Mouse (Mus musculus) heart, embryonic 11.5 days (tissue): ENCODE results near the gene Rcan1. TPM values are rescaled to one million over a fixed set of nuclear protein-coding genes. Genes with fewer than 3 reads are reported as not detected.

Experiments used
- ATAC-seq: fragments of 200-750 bp; cut with Nextera tagmentation; replicated peaks from 2 replicates; pipeline ENCODE4 v1.8.0; 2017; ENCODE audit warnings: moderate library complexity; ENCODE audit not compliant: insufficient number of reproducible peaks, low FRiP score, low TSS enrichment
- H3K27ac ChIP-seq: fragments of 300-500 bp; sonication (generic); 2 replicates; pipeline ENCODE4 v1.5.1; 2014; ENCODE audit warnings: mild to moderate bottlenecking, low read depth, low read length
- H3K27me3 ChIP-seq: fragments of 300-500 bp; sonication (generic); 2 replicates; pipeline ENCODE4 v1.6.1; 2014; ENCODE audit warnings: mild to moderate bottlenecking, low read length, mixed read lengths; ENCODE audit not compliant: control insufficient read depth, insufficient read depth
- H3K36me3 ChIP-seq: fragments of 300-500 bp; sonication (generic); 2 replicates; pipeline ENCODE4 v1.6.1; 2014; ENCODE audit warnings: mild to moderate bottlenecking, low read length, moderate library complexity, mixed read lengths; ENCODE audit not compliant: control insufficient read depth, insufficient read depth
- H3K4me1 ChIP-seq: fragments of 300-500 bp; sonication (generic); 2 replicates; pipeline ENCODE4 v1.6.1; 2014; ENCODE audit warnings: low read length; ENCODE audit not compliant: control insufficient read depth, insufficient read depth
- H3K4me2 ChIP-seq: fragments of 300-500 bp; sonication (generic); 2 replicates; pipeline ENCODE4 v1.6.1; 2014; ENCODE audit warnings: mild to moderate bottlenecking, moderate library complexity
- H3K4me3 ChIP-seq: fragments of 300-500 bp; sonication (generic); 2 replicates; pipeline ENCODE4 v1.5.1; 2014; ENCODE audit warnings: low read depth, low read length
- H3K9ac ChIP-seq: fragments of 300-500 bp; sonication (generic); 2 replicates; pipeline ENCODE4 v1.6.1; 2014; ENCODE audit warnings: mild to moderate bottlenecking, low read depth, low read length, moderate library complexity
- H3K9me3 ChIP-seq: fragments of 300-500 bp; sonication (generic); replicated peaks from 2 replicates; pipeline ENCODE4 v1.6.1; 2016; ENCODE audit warnings: low read length; ENCODE audit not compliant: control insufficient read depth
- WGBS: fragments of 180-500 bp; shearing (Covaris S2); extraction: QIAGEN DNeasy Blood & Tissue Kit; methylation state at CpG from one replicate; pipeline ENCODE4 v1.1.7; 2014; ENCODE audit not compliant: insufficient replicate concordance; 5-methylcytosine and 5-hydroxymethylcytosine counted together
- polyA plus RNA-seq: library from polyadenylated mRNA; unstranded; fragments of >200 nt; fragmentation: Nextera tagmentation; extraction: Ambion mirVana; gene quantifications from 2 replicates; pipeline ENCODE4 v1.2.1, GENCODE M21; 2014

Rcan1 gene
- polyA plus RNA-seq, 1 experiment from 2014 or later, result 103 TPM

GRCm38 (mm10) chr16:92485436-92485835 lies 14.8 kb upstream of the Rcan1 start, which contains the start of gene Clic6:
TSS of gene Clic6 (plus strand) at chr16:92485736.
- WGBS, result 86% methylated on average over 5 of the region's 5 CpGs
- no peak within 1 kb of the TSS for H3K27ac ChIP-seq

DNA sequence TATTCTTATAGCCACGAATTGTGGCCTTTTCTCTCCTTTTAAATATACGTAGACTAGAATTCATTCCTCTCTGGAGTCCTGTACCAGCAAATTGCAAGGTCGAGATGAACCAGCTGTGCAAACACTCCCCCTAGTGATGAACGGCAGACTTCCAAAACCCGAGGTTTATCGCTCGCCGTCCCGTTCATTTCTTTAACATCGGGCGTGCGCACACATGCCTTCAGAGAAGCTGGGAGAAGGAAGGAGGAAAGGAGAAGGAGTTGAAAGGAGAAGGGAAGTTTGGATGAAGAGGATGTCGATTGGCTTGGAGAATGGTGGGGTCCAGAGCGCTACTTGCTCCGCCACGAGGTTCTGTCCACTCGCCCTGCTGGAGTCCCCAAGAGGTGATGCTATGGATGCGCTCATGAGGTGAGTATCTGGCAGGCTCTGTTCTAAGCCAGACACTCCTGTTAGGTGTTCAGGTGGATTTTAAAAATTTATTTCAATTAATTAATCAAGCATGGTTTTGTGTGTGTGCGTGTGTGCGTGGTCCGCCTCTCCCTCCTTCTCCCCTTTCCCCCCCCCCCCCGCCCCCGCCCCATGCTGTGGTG lies 8.0 kb upstream of the Rcan1 start:
- Histone ChIP-seq H3K27ac (no peak overlapping the region), H3K4me1 (no peaks in the 10 kb centered on the region; the same call in 1 of the 2 replicates), H3K4me3 (peak overlapping the region; percentile 13; the same call in 1 of the 2 replicates), H3K27me3 (peaks cover 16% of the 10 kb centered on the region), H3K36me3 (no peaks in the 10 kb centered on the region), H3K9ac (0 out of 2 replicates have a peak overlapping the region, but pooled peaks have one; percentile 35), H3K4me2 (peak overlapping the region; percentile 62), H3K9me3 (no peaks in the 10 kb centered on the region)
- WGBS, result 12% methylated on average over 21 of the region's 23 CpGs
- ATAC-seq, result 0 out of 2 replicates have a peak, but pooled peaks have one; percentile 17

More at GRCm38 (mm10) chr16:92485436-92485835, 14.8 kb upstream of the Rcan1 start, which contains the start of gene Clic6:
- no peak within 1 kb of the TSS for H3K4me3 ChIP-seq
- peaks cover 3% of the 10 kb centered on the region; the same call in 1 of the 2 replicates for H3K4me1 ChIP-seq
- peaks cover 2% of the 10 kb centered on the region; the same call in 1 of the 2 replicates for H3K27me3 ChIP-seq
- H3K36me3 ChIP-seq, result no peaks in the 10 kb centered on the region
- no peak within 1 kb of the TSS for H3K9ac ChIP-seq
- no peak within 1 kb of the TSS for H3K4me2 ChIP-seq
- ATAC-seq, result no peak
- H3K9me3 ChIP-seq, result no peaks in the 10 kb centered on the region

DNA sequence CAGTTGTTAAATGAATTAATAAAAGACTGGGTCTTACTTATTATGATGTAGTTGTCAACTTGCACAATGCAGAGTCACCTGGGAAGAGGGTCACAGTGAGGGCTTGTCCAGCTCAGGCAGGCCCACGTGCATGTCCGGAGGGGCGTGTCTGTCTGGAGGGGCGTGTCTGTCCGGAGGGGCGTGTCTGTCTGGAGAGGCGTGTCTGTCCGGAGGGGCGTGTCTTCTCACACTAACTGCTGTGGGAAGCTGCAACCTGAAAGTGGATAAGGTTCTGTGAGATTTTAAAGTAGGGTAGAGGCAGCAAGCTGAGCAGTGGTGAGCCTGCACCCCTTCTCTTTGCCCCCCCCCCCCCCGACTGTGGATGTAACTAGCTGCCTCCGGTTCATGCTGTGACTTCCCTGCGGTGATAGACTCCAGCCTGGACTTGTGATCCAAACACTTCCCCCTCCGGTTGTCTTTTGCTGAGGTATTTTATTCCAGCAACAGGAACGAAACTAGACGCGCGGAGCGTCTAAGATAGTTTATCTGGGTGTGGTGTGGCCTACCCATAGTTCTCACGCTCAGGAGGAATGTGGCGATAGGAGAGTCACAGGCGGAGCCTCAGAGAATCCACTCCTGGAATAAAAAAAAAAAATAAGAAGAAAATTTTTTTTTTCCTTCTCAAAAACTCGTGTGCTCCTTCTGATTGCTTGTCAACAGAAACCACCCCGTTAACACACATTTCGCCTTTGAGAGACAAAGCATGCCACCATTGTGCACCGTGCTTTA lies 4.6 kb upstream of the Rcan1 start:
- Histone ChIP-seq H3K36me3 (no peaks in the 10 kb centered on the region), H3K27ac (peak overlapping the region; percentile 59), H3K9ac (no peak overlapping the region), H3K4me3 (peak overlapping the region; percentile 12; the same call in 1 of the 2 replicates), H3K4me2 (peak overlapping the region; percentile 52), H3K9me3 (no peaks in the 10 kb centered on the region), H3K27me3 (peaks cover 14% of the 10 kb centered on the region), H3K4me1 (no peaks in the 10 kb centered on the region; the same call in 1 of the 2 replicates)
- peak; percentile 84 for ATAC-seq
- WGBS, result 41% methylated on average over 25 of the region's 25 CpGs

GRCm38 (mm10) chr16:92472898-92473297 lies 2.2 kb upstream of the Rcan1 start:
- no peak overlapping the region for H3K4me2 ChIP-seq
- no peaks in the 10 kb centered on the region for H3K9me3 ChIP-seq
- H3K4me1 ChIP-seq, result no peaks in the 10 kb centered on the region; the same call in 1 of the 2 replicates
- no peaks in the 10 kb centered on the region for H3K27me3 ChIP-seq
- H3K36me3 ChIP-seq, result no peaks in the 10 kb centered on the region
- no peak overlapping the region for H3K27ac ChIP-seq
- no peak overlapping the region for H3K9ac ChIP-seq
- WGBS, result 49% methylated on average over 3 of the region's 3 CpGs
- no peak overlapping the region for H3K4me3 ChIP-seq
- ATAC-seq, result no peak

- no peaks in the 10 kb centered on the region for H3K9me3 ChIP-seq
- no peak overlapping the region for H3K27ac ChIP-seq
- H3K4me3 ChIP-seq, result no peak overlapping the region
- H3K4me2 ChIP-seq, result no peak overlapping the region
- peaks cover 17% of the 10 kb centered on the region for H3K4me1 ChIP-seq
- 72% methylated on average over 14 of the region's 14 CpGs for WGBS
- no peak overlapping the region for H3K9ac ChIP-seq
- no peaks in the 10 kb centered on the region for H3K27me3 ChIP-seq
- H3K36me3 ChIP-seq, result no peaks in the 10 kb centered on the region
- no peak for ATAC-seq
Observed at GRCm38 (mm10) chr16:92468459-92468858, 2.2 kb downstream of the Rcan1 start.

- Histone ChIP-seq H3K27ac (no peak overlapping the region), H3K4me3 (no peak overlapping the region), H3K27me3 (no peaks in the 10 kb centered on the region), H3K9ac (no peak overlapping the region), H3K4me2 (no peak overlapping the region), H3K36me3 (no peaks in the 10 kb centered on the region), H3K9me3 (no peaks in the 10 kb centered on the region), H3K4me1 (peaks cover 17% of the 10 kb centered on the region)
- WGBS, result 61% methylated on average over 5 of the region's 5 CpGs
- ATAC-seq, result no peak
Observed at GRCm38 (mm10) chr16:92467041-92467440, 3.6 kb downstream of the Rcan1 start.

DNA sequence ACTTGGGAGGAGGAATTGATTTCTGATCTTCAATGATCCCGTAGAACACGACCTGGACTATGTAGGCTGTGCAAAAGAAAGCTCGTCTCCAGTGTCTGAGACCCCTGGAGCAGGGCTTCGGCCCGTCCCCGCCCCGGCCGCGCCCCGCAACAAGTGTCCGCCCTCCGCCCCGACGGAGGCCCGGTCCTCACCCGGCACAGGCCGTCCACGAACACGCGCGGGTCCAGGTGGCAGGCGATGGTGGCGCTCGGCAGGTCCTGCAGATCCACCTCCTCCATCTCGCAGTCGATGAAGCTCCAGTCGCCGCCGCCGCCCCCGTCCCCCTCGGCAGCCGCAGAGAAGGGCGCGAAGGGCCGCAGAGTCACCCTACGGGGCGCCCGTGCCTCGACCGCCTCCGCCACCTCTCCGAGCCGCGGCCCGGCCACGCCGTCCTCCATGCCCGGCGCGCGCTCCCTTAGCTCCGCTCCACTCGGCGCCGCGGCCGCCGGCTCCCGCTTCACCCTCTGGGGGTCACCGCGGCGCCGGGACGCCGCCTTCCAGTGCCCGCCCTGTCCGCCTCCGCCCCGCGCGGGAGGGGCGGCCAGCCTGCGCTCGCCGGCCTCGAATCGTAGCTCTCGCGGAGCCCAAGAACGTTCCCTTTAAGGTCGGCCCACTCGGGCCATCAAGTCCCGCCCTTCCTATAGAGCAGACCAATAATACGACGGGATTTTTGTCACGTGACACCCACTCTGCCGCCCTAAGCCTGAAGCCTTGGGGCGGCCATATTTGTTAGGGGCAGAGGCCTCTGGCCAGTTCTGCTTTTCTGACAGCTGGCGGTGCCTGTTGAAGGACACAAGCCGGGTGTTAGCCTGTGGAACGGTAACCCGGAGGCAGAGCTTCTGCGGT lies 4.8 kb downstream of the Rcan1 start:
- WGBS, result under 1% methylated on average over 74 of the region's 94 CpGs
- Histone ChIP-seq H3K9me3 (no peaks in the 10 kb centered on the region), H3K27ac (peak overlapping the region; percentile 60), H3K9ac (peak overlapping the region; percentile 81), H3K4me3 (peak overlapping the region; percentile 76), H3K4me2 (peak overlapping the region; percentile 85), H3K27me3 (no peaks in the 10 kb centered on the region), H3K36me3 (no peaks in the 10 kb centered on the region), H3K4me1 (peaks cover 17% of the 10 kb centered on the region)
- ATAC-seq, result peak; percentile 97

- H3K27ac ChIP-seq, result no peak overlapping the region
Observed at GRCm38 (mm10) chr16:92465226-92465625, 5.4 kb downstream of the Rcan1 start.

More at GRCm38 (mm10) chr16:92465226-92465625, 5.4 kb downstream of the Rcan1 start:
- H3K27me3 ChIP-seq, result no peaks in the 10 kb centered on the region
- H3K9ac ChIP-seq, result peak overlapping the region; percentile 81
- H3K4me2 ChIP-seq, result peak overlapping the region; percentile 85
- peaks cover 17% of the 10 kb centered on the region for H3K4me1 ChIP-seq
- no peak for ATAC-seq
- 10% methylated on average over 10 of the region's 10 CpGs for WGBS
- H3K4me3 ChIP-seq, result peak overlapping the region; percentile 76
- no peaks in the 10 kb centered on the region for H3K36me3 ChIP-seq
- H3K9me3 ChIP-seq, result no peaks in the 10 kb centered on the region
